Mouse (Mus musculus) cerebellum, adult 2 months (tissue): ENCODE measurements around the gene Drd4.

Experiments used
- CTCF ChIP-seq: fragments of 200-500 bp; IDR thresholded peaks from 2 replicates; pipeline ENCODE4 v1.5.1; 2011; ENCODE audit warnings: low read depth, mild to moderate bottlenecking, control low read depth, low read length, moderate library complexity, borderline replicate concordance; ENCODE audit not compliant: insufficient read depth
- POLR2A ChIP-seq: fragments of 200-500 bp; IDR thresholded peaks from 2 replicates; pipeline ENCODE4 v1.6.1; 2011; ENCODE audit warnings: low read length, control low read depth, borderline replicate concordance; ENCODE audit not compliant: insufficient read depth

- no peak for TF ChIP-seq POLR2A
- no peak for TF ChIP-seq CTCF
These were observed 980 bp downstream of the Drd4 start for GRCm38 (mm10) chr7:141292583-141293388.
